Mouse (Mus musculus) layer of hippocampus, postnatal 25 days (tissue): ENCODE measurements around the gene Dedd2. TPM values are rescaled to one million over a fixed set of nuclear protein-coding genes. Genes with fewer than 3 reads are reported as not detected.

Experiments used
- DNase-seq, 2 experiments: peaks; one replicate each; pipeline ENCODE4 v3.0.0; 2022; ENCODE audit warnings: mixed read lengths in 2 of 2, low spot score in 1 of 2; ENCODE audit errors: extremely low spot score in 1 of 2
- total RNA-seq, 2 experiments: library from RNA; stranded (reverse); gene quantifications; 2 replicates each; pipeline ENCODE4 v1.2.3; 2021

Gene Dedd2
- total RNA-seq, 2 experiments from 2014 or later: 24.0 to 26.4 TPM

DNA sequence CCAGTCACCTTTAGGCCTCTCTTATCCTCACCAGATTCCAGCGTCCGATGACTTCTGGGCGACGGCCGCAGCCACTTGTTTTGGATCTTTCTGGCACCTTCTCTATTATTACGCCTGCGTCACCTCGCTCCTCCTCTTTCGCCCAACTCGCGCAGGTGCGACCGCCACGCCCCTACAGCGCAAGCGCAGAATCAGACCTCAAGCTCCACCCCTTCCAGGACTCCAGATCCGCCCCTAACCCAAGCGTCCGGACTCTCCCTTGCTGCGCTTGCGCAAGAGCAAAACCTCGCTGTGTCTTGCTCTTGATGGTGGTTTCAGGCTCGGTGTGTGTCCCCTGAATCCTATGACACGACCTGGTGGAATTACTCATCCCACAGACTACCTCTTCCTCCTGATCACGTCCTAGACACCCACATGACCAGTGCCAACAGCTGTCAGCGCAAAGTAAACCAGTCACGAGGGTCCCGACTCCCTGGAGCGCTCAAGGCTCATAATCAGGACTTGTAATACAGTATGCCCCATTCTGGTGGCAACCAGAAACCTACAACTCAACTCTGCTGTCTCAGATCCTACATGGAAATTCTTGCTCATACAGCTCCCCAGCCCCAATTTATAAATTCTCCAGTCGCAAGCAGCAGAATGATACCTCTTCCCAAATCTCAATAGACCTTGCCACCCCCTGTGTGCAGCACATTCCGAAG, 509 bp downstream of the Dedd2 start:
- peak; percentile 82 to 85 for DNase-seq

DNA sequence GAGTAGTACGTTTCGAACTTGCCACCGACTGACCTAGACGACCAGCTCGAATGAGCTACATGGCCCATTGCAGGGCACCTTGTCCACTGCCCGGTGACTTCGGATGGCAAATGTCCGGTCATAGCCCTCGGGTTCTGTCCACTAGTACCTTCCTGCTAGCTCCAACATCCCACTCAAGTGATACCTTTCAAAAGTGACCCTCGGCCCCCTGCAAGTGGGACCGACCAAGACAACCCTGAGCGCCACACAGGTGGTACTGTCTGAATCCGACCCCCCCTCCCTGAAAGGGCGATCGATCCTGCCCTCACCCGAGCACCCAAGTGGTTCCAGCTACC, 1.0 kb downstream of the Dedd2 start:
- no peak for DNase-seq

DNA sequence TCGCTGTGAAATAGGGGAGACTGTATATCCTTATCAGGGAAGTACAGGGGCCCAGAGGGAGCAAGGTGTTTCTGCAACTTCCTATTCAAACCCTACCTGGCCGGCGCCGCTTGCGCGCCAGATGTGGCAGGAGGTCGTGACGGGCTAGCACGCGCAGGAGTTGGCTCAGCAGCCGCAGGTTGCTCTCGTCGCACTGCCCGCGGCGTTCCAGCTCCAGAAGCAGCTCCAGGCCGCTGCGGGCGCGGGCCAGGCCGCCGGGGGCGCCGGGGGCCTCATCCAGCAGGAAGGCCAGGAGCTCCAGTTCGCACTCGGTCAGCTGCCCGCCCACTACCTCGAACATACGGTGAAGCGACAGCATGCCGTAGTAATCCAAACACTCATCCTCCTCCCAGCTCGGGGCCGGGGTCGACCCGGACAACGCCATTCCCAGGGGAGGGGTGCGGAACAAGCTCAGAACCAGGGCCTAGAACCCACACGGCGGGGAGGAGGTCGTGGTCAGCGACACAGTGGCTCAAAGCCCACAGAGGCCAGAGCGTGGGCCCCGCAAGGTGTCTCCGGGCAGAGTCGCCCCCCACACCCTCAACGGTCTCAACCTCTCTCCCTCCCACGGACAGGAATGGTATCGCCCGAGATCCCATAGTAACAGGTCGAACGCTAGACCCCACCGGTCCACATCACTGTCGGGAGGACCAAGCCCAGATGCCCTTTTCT, 1.6 kb downstream of the Dedd2 start:
- DNase-seq: peak; percentile 38 to 51

DNA sequence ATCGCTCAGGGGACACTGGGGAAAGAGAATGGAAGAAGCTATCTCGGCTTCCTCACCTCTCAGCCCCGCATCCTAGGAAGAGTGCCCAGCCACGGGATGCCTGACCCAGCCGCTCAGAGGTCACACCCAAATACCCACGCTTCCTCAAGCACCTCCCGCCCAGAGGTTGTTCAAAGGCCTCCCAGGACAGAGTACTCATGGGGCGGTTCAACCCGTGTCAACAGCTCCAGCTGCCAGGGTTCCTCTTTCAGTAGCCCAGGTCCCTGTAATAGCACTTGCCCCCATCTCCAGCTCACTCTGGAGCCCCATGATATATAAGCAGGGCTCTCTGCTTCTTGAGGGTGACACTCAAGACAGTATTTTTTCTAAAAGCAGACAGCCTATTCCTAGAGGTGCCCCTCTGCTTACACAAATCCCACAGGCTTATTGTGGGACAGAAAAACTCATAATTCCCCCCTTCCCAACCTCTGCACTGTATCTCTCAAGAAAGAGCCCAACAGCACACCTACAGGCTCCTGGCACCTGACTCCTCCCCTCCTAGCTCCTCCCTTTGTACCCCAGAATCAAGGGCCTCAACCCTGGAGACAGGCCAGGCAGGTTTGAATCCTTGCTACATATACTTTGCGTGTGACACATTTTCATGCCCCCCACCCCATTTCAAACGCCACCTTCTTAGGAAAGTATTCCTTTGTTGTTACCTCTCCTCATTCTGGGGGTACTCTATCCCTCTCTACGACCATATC, 2.6 kb downstream of the Dedd2 start:
- no peak for DNase-seq

DNA sequence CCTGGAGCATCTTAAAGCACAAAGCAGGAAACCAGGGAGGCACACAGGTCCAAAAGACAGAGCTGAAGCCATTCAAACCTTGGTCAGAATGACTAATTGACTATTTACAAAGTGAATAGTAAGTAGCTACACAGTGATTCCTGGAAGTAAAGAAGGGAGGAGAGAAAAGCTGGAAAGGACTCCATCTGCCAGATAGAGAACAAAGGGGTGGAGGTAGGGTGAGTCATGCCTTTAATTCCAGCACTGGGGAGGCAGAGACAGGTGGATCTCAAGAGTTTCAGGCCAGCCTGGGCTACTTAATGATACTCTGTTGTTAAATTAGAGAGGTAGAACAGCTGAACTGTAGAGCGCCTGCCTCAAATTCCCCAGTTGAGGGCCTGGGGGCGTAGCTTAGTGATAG, 6.2 kb downstream of the Dedd2 start:
- no peak for DNase-seq

DNA sequence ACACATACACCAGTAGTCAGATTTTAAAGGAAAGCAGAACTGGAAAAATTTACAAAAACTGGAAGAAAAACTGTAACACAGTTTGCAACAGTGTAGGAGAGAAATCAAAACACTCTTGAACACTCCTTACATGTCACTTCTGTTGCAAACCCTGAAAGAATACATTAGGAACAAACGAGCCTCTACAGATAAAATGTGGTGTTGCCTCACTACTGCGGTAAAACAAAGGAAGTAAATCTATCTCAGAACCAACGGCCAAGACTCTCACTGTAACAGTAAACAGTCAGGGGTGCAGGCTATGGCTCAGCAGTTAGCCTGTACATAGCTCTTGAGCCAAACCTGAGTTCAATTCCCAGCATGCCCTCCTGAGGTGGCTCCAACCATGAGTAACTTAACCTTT, 7.3 kb downstream of the Dedd2 start:
- no peak for DNase-seq

DNA sequence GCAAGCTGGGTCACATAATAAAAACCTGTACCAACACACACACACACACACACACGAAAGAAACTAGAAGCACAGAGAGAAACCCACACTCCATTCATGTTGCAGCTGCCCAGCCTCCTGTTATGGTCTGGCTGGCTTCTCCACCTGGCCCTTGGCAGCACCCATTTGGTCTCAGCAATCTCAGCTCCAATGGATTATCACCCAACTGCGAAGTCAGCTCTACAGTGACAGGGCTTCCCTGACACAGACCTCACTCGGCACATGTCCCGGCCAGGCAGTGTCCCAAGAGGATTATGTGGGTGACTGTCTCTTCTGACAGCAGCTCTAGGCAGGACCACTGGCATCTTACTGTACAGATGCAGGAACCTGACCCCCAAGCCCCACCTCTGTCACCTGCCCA, 9.9 kb downstream of the Dedd2 start:
- no peak for DNase-seq

DNA sequence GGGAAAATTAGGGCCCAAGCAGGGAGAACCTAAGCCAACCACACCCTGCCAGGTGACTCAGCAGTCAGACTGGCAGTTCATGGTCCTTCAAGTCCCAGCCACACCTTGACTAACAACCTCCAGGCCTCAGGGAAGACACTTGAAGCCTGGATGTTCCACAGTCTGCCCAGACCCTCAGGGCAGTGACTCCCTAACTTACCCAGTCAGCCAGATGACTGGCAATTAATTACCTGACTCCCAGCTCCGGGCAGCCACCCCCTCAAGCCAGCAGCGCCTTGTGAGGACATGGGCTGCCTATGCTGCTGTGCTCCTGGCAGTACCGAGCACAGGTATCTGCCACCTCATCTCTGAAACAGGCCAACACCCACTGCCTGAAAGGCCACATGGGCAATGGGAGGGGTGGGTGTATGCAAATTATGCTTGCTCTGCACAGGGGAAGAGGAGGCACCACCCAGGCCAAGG, 11.2 kb downstream of the Dedd2 start:
- no peak for DNase-seq

DNA sequence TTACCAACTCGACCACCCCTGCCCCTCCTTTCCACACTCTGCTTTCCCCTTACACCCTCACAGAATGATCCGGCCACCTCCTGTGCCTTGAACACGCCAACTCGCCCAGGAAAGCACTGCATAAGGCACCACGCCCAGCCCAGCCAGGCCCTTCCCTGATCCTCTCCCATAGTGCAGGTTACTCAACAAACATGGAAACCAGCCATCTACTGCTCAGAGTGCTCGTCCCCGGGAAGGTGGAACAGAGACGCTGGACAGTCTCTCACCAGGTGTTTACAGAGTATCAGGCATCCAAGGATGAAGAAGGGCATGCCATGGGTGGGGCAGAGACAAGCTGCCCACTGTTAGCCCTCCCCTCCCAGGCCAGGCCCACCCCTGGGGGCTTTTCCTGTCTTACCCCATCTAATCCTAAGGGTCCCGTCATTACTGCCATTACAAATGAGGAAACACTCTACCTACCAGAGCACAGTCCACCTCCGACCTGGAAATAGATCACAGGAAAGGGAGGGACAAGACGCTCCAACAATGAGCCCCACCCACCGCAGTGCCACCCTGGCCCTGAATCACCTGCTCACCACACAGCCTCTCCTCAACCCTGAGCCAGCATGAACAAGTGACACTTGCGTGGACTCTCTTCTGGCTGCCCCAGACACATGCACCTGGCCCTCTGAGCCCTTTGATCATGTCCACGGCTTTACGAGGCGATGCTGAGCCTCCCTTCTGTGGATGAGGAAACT, 14.2 kb downstream of the Dedd2 start:
- no peak for DNase-seq

DNA sequence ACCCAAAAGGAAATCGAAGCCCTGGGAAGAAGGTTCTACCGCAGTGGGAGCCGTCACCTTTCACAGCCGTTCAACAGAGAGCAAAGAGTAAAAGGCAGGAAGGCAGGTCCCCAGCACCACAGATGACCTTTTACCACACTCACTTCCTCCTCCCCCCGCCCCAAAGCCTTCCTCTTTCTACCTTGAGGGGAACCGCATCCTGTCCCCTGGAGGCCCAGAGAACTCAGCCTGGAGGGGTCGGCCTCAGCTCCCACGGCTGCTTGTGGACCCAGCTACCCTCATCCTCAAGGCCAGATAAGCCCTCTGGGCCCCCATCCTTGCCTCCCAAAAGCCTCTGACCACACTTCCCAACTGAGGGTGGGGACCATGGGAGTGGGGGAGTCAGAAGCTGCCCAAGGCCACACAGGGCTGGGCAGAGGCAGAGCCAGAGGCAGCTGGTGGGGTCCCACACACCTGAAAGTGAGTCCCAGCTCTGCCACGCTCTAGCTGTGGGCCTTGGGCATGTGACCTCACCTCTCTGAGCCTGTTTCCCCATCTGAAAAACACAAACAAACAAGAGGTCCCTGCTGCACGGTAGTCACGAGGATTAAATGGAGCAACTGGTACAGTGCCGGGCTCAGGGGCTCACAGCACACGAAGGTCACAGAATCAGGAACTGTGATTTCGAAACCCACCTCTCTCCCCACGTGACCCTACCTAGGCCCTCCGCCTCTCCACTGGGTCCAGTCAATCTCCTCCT, 14.9 kb downstream of the Dedd2 start:
- no peak for DNase-seq

DNA sequence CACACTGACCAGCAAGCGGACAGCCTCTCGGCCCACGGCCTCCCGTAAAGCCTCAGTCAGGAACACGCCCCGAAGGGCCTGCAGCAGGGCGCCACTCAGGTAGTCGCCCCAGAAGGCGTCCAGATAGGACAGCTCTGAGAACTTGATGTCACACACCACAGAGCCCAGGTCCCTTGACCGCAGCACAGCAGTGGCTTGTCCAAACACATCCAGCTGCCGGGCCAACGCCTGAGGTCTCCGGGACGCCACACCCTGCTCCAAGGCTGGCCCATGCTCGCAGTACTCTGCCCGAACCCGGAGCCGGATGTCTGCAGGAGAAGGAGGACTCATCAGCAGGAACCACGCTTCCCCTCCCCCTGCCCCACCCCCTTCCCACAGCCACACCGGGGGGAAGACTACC, 16.8 kb downstream of the Dedd2 start:
- no peak for DNase-seq

DNA sequence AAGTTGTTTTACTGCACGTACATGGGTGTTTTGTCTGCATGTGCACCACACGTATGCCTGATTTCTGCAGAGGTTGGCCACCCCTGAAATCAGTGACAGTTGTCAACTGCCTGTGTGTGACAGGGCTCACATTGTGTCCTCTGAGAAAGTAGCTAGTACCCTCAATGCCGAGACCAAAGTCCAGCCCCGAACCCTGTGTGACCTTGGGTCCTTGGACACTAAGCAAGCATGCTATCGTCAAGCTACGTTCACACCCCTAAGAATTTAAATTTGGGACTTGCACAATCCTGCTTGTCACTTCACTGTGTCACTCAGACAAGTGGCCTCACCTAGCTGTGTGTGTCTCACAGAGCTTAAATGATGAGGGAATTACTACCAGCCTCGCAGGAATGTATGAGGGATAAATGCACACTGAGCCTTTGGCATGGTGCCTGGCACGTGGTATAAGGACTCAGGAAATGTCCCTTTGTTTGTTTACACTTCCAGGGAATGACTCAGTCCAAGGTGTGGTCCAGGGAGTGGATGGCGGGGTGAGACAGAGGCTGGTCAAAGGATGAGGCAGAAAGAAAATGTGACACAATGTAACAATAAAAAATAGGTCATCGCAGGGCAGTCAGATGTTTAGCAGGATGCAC, 22.9 kb downstream of the Dedd2 start:
- DNase-seq: no peak

DNA sequence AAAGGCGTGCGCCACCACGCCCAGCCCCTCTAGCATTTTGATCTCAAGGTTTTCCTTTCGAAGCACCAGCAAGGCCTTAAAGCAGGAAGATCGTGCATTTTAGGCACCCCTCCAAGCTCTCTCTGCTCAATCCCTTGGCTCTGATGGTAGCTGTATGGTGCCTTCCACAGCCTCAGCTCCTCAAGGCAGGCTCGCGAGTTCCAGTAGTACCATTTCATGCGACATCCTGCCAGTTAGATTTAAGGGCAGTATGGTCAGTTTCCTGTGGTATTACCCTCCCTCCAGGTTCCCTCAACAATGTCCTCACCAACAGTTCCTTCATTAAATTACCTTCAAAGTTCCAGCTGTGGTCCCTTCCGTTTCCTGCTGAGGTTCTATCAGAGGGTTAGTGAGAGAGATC, 24.3 kb downstream of the Dedd2 start:
- no peak for DNase-seq

DNA sequence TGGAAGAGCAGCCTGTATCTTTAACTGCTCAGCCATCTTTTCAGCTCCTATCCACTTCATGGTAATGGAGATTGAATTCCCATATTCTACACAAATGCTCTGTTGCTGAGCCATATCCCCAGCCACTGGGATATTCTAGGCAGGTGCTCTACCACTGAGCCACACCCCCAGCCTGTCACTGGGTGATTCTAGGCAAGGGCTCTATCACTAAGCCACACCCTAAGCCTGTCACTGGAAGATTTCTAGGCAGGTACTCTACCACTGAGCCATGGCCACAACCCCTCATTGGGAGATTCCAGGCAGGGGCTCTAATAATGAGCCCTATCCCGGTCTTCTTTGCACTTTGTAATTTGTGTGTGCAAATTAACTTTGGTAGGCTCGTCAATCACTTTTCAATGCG, 25.3 kb downstream of the Dedd2 start:
- DNase-seq: no peak

DNA sequence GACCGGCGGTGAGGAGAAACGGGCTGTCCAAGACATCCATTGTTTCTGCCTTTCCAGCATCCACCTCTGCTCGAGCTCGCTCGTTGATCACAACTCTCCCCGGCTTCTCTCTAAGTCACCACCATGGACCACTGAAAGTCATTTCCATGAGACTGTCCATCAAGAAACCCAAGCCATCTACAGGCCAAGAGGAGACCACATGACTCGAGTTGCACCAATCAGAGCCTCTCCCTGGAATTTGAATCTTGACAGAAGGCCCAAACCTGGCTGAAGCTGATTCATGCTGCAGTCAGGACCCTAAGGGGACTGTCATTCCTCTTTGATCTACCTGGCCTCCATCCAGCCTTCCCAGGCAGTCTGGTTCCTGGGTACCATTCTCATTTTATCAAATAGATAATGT, 28.3 kb downstream of the Dedd2 start:
- no peak for DNase-seq

DNA sequence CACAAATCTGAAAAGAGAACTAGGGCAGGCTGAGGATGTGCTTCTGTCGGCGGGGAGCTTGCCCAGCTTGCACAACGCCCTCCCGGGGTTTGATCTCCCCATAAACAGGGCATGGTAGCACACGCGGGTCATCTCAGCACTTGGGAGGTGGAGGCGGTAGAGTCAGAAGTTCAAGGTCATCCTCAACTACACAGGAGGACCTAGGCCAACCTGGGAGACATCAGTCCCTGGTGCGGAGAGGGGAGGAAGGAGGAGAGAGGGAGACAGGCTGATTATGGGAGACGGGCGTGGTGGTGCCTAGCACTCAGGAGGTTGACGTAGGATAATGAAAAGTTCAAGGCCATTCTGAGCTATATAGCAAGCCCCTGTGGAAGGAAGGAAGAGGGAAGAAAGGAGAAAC, 29.6 kb downstream of the Dedd2 start:
- DNase-seq: no peak

DNA sequence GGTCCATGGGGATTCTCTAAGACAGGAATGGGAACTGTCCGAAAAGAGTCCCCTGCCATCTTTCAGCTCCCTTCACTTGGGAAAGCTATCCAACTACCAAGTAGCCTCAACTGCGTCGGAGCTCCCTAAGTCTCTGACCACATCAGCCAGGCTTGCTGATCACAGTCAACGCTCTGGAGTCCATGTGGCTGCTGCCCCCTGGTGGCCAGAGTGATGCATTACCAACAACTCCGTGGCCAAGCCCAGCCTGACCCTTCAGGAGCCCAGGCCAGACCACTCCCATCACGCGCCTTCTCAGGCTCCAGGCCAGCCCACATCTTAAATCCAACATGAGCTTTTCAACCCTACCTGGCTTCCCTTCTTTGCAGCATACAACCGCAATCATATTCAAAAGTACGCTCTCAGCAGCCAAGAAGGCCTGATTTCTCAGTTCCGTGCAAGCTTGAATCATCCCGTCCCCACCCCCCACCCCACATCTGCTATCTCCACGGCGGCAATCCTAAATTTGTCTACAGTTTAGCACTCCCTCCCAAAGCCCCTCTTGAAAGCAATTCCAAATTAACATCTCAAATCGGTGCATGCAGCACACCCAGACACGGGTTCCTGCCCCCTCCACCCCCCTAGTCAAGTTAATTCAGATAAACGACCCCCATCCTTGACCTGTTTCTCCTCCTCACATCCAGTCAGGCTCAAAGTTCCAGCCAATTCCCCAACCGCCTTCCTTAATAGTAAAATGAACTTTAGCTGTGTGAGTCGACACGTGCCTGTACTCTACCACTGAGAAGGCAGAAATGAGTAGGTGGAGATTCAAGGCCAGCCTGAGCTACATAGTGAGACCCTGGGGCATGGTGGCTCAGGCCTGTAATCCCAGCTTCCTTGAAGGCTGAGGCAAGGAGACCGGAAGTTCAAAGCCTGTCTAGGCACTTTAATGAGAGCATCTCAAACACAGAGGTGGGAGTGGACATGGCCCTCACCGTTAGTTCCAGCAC, 32.5 kb downstream of the Dedd2 start:
- peak; percentile 91 to 94 for DNase-seq

DNA sequence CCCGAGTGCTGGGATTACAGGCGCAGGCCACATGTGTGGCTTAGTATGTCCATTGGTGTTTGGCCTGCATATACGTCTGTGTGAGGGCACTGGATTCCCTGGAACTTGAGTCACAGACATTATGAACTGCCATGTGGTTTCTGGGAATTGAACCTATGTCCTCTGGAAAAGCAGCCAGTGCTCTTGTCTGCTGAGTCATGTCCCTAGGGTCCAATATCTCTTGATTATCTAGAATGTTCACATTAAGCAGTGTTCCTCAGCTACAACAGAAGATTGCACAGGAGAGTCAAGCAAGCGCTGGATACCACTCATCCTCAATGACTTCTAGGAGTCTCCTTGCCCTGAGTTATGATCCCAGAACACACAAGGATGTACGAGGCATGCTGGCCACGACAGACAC, 36.3 kb downstream of the Dedd2 start:
- DNase-seq: no peak

DNA sequence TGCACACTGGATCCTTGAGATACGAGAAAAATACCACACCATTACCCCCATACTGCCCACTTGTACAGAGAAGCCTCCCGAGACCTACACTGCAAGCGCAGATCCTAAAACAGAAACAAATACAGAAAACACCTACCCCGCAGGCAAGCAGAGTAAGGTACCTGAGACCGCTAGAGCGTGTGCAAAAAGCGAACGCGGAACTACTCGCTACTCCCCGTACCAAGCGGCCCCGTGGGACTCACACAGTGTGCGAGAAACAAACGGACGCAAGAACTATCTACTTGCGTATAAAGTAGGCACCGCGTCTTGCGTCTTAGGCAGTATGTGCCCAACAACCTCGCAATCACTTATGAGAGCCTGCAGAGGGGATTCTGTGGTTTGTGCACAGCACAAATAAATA, 38.6 kb downstream of the Dedd2 start:
- no peak for DNase-seq
